Mouse (Mus musculus): ENCODE data around the gene 1700016K19Rik. TPM values are rescaled to one million over a fixed set of nuclear protein-coding genes. Genes with fewer than 3 reads are reported as not detected.

The 1700016K19Rik gene
- polyA plus RNA-seq, 1 experiment, result not detected

DNA sequence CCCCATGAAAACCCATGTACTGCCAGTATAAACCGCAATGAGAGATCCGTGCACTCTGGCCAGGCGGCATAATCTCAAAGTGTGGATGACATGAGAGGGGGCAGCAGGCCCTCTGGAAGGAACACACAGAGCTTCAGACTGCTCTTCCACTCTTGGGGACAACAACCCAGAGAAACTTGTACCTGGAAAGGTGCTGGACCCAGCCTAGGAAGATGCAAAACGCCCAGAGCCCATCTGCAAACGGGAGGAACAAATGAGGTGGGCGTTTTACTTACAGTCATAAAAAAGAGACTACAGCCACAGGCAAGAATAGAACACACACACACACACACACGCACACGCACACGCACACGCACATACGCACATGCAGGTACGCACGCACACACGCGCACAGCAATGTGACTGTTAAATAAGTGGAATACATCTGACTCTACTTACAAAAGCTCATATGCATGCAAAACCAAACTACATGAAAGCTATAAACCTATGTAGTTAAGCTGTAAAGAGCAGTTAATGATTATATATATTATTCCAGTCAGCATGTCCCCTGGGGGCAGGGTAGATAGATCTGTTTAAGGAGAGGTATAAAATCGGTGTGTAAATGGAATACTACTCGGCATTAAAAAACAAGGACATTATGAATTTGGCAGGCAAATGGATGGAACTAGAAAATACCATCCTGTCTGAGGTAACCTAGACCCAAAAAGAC is 42.4 kb upstream of the 1700016K19Rik start:
- Histone ChIP-seq H3K4me3 (ENCODE audit: insufficient read depth, poor library complexity, severe bottlenecking) (no peak overlapping the region), H3K36me3 (ENCODE audit: control insufficient read depth, insufficient read depth) (no peaks in the 10 kb centered on the region), H3ac (ENCODE audit: control insufficient read depth, insufficient read length, low read depth) (no peak overlapping the region), H3K27me3 (ENCODE audit: control insufficient read depth, insufficient read depth, insufficient read length) (peaks cover 10% of the 10 kb centered on the region), H3K79me3 (ENCODE audit: low read depth) (no peaks in the 10 kb centered on the region), H3K79me2 (ENCODE audit: control insufficient read depth, insufficient read depth) (no peaks in the 10 kb centered on the region)
- no peak for TF ChIP-seq FOSL1 (IDR thresholded peaks at IDR 0.05; ENCODE audit: insufficient read depth, low read length, poor library complexity, severe bottlenecking)
- no peak for TF ChIP-seq USF1 (IDR thresholded peaks at IDR 0.05; ENCODE audit: low read depth)

DNA sequence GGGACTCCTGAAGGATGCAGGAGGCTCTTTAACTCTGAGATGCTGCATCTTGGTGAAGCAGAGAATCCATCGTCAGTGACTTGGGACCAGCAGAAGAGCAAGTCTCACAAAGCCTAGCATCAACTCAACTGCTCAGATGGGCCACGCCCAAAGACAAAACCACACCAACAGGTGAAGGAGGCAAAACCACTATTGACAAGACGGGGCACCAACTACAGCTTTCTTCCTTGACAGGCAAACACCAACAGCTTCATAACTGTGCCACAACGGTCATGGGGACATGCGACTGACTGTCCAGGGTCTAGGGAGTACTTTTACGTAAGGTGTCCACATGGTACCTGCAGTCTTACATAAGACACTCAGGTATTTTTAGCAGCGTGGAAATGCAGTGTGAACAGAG is 37.9 kb upstream of the 1700016K19Rik start:
- Histone ChIP-seq H3K79me3 (ENCODE audit: low read depth) (no peaks in the 10 kb centered on the region), H3ac (ENCODE audit: control insufficient read depth, insufficient read length, low read depth) (no peak overlapping the region), H3K4me3 (ENCODE audit: insufficient read depth, poor library complexity, severe bottlenecking) (no peak overlapping the region), H3K27me3 (ENCODE audit: control insufficient read depth, insufficient read depth, insufficient read length) (peaks cover 16% of the 10 kb centered on the region), H3K36me3 (ENCODE audit: control insufficient read depth, insufficient read depth) (no peaks in the 10 kb centered on the region), H3K79me2 (ENCODE audit: control insufficient read depth, insufficient read depth) (no peaks in the 10 kb centered on the region)
- TF ChIP-seq FOSL1 (IDR thresholded peaks at IDR 0.05; ENCODE audit: insufficient read depth, low read length, poor library complexity, severe bottlenecking) (no peak), USF1 (IDR thresholded peaks at IDR 0.05; ENCODE audit: low read depth) (no peak), MYOD1 (IDR thresholded peaks at IDR 0.05; ENCODE audit: control insufficient read depth, insufficient read length, low read depth) (no peak), MYOG (IDR thresholded peaks at IDR 0.05; ENCODE audit: control insufficient read depth, extremely low read depth, insufficient read length) (no peak), CTCF (IDR thresholded peaks at IDR 0.05; ENCODE audit: control insufficient read depth, insufficient read depth, insufficient read length) (no peak), MAX (IDR thresholded peaks at IDR 0.05) (no peak), CEBPB (IDR thresholded peaks at IDR 0.05; ENCODE audit: low read depth) (no peak)

DNA sequence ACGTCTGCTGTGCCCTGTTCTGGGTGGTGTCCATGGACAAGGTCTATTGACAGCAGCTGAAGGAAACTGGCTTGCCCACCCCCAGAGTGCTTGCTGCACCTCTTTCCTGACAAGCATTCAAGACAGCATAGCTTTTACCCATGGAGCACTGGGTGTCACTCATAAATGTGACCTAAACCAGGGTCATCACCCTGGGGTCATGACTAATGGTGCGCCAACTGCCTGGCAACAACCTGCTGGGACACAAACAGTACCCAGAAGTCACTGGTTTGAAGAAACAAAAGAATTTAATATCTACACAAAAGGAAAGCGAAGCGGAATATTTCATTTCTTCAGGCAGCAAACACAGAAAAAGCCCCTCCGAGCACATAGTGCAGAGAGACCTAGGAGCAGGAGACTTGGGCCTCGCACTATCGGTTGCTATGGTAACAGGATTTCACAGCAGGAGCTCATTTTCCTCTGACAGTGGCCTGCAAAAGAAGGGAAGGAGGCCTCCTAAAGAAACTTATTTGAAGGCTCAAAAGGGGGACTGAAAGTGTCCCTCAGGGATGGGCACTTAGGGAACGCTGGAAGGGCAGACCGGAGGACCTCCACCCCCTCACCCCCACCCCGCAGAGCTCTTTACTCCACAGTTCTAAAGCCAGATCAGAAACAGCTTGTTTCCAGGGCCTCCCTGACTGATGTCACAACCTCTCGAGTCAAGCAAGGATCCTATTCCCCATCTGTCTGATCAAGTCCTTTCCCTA is 35.8 kb upstream of the 1700016K19Rik start:
- H3ac ChIP-seq (ENCODE audit: control insufficient read depth, insufficient read length, low read depth), result no peak overlapping the region
- no peak overlapping the region for H3K4me3 ChIP-seq (ENCODE audit: insufficient read depth, poor library complexity, severe bottlenecking)
- H3K79me2 ChIP-seq (ENCODE audit: control insufficient read depth, insufficient read depth), result no peaks in the 10 kb centered on the region
- TF ChIP-seq MAX (IDR thresholded peaks at IDR 0.05) (no peak), MYOG (IDR thresholded peaks at IDR 0.05; ENCODE audit: control insufficient read depth, extremely low read depth, insufficient read length) (no peak), MYOD1 (IDR thresholded peaks at IDR 0.05; ENCODE audit: control insufficient read depth, insufficient read length, low read depth) (no peak), FOSL1 (IDR thresholded peaks at IDR 0.05; ENCODE audit: insufficient read depth, low read length, poor library complexity, severe bottlenecking) (no peak), CEBPB (IDR thresholded peaks at IDR 0.05; ENCODE audit: low read depth) (no peak), USF1 (IDR thresholded peaks at IDR 0.05; ENCODE audit: low read depth) (no peak), CTCF (IDR thresholded peaks at IDR 0.05; ENCODE audit: control insufficient read depth, insufficient read depth, insufficient read length) (no peak)
- no peaks in the 10 kb centered on the region for H3K36me3 ChIP-seq (ENCODE audit: control insufficient read depth, insufficient read depth)
- no peaks in the 10 kb centered on the region for H3K79me3 ChIP-seq (ENCODE audit: low read depth)
- peaks cover 18% of the 10 kb centered on the region for H3K27me3 ChIP-seq (ENCODE audit: control insufficient read depth, insufficient read depth, insufficient read length)

DNA sequence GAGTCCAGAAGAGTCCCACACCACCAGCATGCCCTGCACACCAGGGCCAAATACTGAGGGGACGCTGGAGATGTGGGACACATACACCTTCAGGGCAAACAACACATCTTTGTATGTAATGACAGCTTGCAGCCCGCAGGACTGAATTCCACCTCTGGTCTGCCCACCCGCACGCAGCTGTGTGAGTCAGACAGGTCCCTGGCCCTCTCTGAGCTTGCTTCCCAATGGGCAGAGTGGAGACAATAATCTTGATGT is 35.3 kb upstream of the 1700016K19Rik start:
- no peaks in the 10 kb centered on the region for H3K79me3 ChIP-seq (ENCODE audit: low read depth)
- H3K79me2 ChIP-seq (ENCODE audit: control insufficient read depth, insufficient read depth), result no peaks in the 10 kb centered on the region
- H3K27me3 ChIP-seq (ENCODE audit: control insufficient read depth, insufficient read depth, insufficient read length), result peaks cover 21% of the 10 kb centered on the region
- no peak overlapping the region for H3K4me3 ChIP-seq (ENCODE audit: insufficient read depth, poor library complexity, severe bottlenecking)
- H3ac ChIP-seq (ENCODE audit: control insufficient read depth, insufficient read length, low read depth), result no peak overlapping the region
- H3K36me3 ChIP-seq (ENCODE audit: control insufficient read depth, insufficient read depth), result no peaks in the 10 kb centered on the region
- TF ChIP-seq CTCF (IDR thresholded peaks at IDR 0.05; ENCODE audit: control insufficient read depth, insufficient read depth, insufficient read length), result no peak
- no peak for TF ChIP-seq MYOD1 (IDR thresholded peaks at IDR 0.05; ENCODE audit: control insufficient read depth, insufficient read length, low read depth)
- TF ChIP-seq MAX (IDR thresholded peaks at IDR 0.05), result no peak
- TF ChIP-seq FOSL1 (IDR thresholded peaks at IDR 0.05; ENCODE audit: insufficient read depth, low read length, poor library complexity, severe bottlenecking), result no peak
- TF ChIP-seq USF1 (IDR thresholded peaks at IDR 0.05; ENCODE audit: low read depth), result no peak
- no peak for TF ChIP-seq CEBPB (IDR thresholded peaks at IDR 0.05; ENCODE audit: low read depth)
- no peak for TF ChIP-seq MYOG (IDR thresholded peaks at IDR 0.05; ENCODE audit: control insufficient read depth, extremely low read depth, insufficient read length)

DNA sequence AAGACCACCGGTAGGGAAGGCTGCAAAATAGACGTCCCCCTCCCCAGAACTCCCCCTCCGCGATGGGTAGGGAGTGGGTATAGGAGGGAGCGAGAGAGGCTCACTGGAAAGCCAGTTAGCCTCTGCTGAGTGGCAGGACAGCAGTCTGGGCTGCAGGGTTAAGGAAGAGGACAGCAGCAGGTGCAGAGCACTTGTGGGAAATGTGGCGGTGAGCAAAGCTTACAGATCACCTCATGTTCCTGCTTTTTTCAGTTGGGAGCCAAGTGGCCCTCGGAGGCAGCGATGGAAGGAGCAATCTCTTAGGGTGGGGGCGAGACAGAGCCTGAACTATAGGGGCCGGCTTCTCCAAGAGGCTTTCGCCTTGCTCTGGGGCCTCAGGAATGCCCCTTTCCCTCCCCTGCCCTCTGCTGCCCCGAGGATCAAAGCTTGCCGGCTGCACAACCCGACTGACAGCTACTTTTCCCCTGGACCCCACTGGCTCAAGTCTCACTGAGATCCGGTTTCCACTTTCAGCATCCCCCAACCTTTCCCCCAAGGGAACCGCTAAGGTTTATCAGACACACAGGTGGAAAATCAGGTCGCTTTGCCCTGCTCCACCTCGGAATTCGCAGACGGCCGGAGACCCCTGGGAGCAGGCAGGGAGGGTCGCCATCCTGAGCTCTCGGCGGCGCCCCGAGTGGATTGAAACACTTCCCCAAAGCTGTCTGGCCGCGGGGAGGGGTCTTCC is 33.9 kb upstream of the 1700016K19Rik start:
- Histone ChIP-seq H3K4me3 (ENCODE audit: insufficient read depth, poor library complexity, severe bottlenecking) (no peak overlapping the region), H3K36me3 (ENCODE audit: control insufficient read depth, insufficient read depth) (no peaks in the 10 kb centered on the region), H3ac (ENCODE audit: control insufficient read depth, insufficient read length, low read depth) (peak overlapping the region; percentile 42), H3K79me3 (ENCODE audit: low read depth) (no peaks in the 10 kb centered on the region), H3K27me3 (ENCODE audit: control insufficient read depth, insufficient read depth, insufficient read length) (peaks cover 29% of the 10 kb centered on the region), H3K79me2 (ENCODE audit: control insufficient read depth, insufficient read depth) (no peaks in the 10 kb centered on the region)
- TF ChIP-seq MYOD1 (IDR thresholded peaks at IDR 0.05; ENCODE audit: control insufficient read depth, insufficient read length, low read depth) (peak; percentile 57), CTCF (IDR thresholded peaks at IDR 0.05; ENCODE audit: control insufficient read depth, insufficient read depth, insufficient read length) (no peak)

Measured in C2C12 (cell line).